Mouse (Mus musculus) C2C12 (cell line): ENCODE measurements around the gene Acacb. TPM values are rescaled to one million over a fixed set of nuclear protein-coding genes. Genes with fewer than 3 reads are reported as not detected.

Source experiments
- H3K27me3 ChIP-seq: one replicate; pipeline ENCODE4 v1.6.1; 2011; ENCODE audit not compliant: control insufficient read depth, insufficient read depth, insufficient read length
- H3K36me3 ChIP-seq: one replicate; pipeline ENCODE4 v1.6.1; 2011; ENCODE audit not compliant: control insufficient read depth, insufficient read depth
- H3K4me3 ChIP-seq: one replicate; pipeline ENCODE4 v1.5.1; 2011; ENCODE audit warnings: mild to moderate bottlenecking, control low read depth; ENCODE audit not compliant: poor library complexity, insufficient read depth, severe bottlenecking
- H3K79me2 ChIP-seq: one replicate; pipeline ENCODE4 v1.6.1; 2011; ENCODE audit not compliant: control insufficient read depth, insufficient read depth
- H3K79me3 ChIP-seq: one replicate; pipeline ENCODE4 v1.6.1; 2011; ENCODE audit warnings: low read depth, control low read depth
- H3ac ChIP-seq: one replicate; pipeline ENCODE3; 2011; ENCODE audit warnings: low read depth; ENCODE audit not compliant: control insufficient read depth, insufficient read length
- CEBPB ChIP-seq: IDR thresholded peaks from one replicate; pipeline ENCODE4 v1.6.1; 2011; ENCODE audit warnings: low read depth, mild to moderate bottlenecking, control low read depth, moderate library complexity
- CTCF ChIP-seq: IDR thresholded peaks from one replicate; pipeline ENCODE4 v1.5.1; 2011; ENCODE audit not compliant: control insufficient read depth, insufficient read depth, insufficient read length
- FOSL1 ChIP-seq: IDR thresholded peaks from one replicate; pipeline ENCODE4 v1.8.0; 2011; ENCODE audit warnings: mild to moderate bottlenecking, low read length; ENCODE audit not compliant: poor library complexity, insufficient read depth, severe bottlenecking
- MAX ChIP-seq: IDR thresholded peaks from one replicate; pipeline ENCODE4 v1.6.1; 2011; ENCODE audit warnings: mild to moderate bottlenecking, control low read depth
- MYOD1 ChIP-seq: IDR thresholded peaks from one replicate; pipeline ENCODE4 v1.6.1; 2011; ENCODE audit warnings: low read depth; ENCODE audit not compliant: control insufficient read depth, insufficient read length
- MYOG ChIP-seq: IDR thresholded peaks from one replicate; pipeline ENCODE4 v1.6.1; 2011; ENCODE audit not compliant: control insufficient read depth, insufficient read length; ENCODE audit errors: extremely low read depth
- USF1 ChIP-seq: IDR thresholded peaks from one replicate; pipeline ENCODE4 v1.6.1; 2011; ENCODE audit warnings: low read depth, mild to moderate bottlenecking, control low read depth, moderate library complexity
- polyA plus RNA-seq: library from polyadenylated mRNA; unstranded; fragments of >200 nt; fragmentation: generic; extraction: Trizol; gene quantifications from one replicate; pipeline ENCODE4 v1.2.1, GENCODE M21; 2012; ENCODE audit warnings: missing spikeins

Gene Acacb
- polyA plus RNA-seq, 1 experiment = 0.26 TPM

DNA sequence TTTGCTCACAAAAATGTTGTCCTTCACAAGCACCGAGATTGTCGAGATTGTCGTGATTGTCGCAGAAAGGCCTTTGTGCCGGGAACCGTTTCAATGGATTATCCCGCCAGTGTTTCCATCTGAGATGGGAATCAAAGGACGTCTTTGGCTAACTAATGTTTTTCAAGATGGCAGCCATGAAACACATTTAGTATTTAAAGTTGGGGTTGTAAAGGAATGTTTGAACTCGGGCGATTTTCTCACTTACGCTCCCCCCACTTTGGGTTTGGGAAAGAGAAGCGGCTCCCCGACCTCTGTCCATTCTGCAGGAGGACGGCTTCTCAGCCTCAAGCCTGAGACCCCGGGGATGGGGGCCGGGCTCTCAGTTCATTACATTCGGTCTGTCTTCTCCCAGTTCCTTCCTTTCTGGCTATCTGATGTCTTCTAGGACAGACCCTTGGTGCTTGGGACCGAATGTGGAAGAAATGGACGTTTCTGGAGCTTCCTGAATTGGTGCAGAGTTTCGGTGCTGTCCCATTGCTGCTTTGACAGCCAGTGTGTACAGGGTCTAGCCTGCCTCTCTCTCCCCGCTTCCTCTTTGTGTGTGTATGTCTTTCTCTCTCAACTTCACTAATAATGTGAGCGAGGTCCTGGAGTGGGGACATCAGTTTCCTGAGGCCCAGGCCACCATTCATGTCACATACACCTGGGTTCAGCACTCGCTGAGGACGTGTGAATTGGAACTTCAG, 153.7 kb downstream of the Acacb start:
- Histone ChIP-seq H3K79me3 (no peaks in the 10 kb centered on the region), H3ac (no peak overlapping the region), H3K36me3 (no peaks in the 10 kb centered on the region), H3K79me2 (no peaks in the 10 kb centered on the region), H3K27me3 (peaks cover 70% of the 10 kb centered on the region), H3K4me3 (no peak overlapping the region)
- no peak for TF ChIP-seq FOSL1
- no peak for TF ChIP-seq MYOD1
- no peak for TF ChIP-seq USF1
- no peak for TF ChIP-seq CTCF
- TF ChIP-seq MAX = no peak
- TF ChIP-seq CEBPB = no peak
- no peak for TF ChIP-seq MYOG

Other genes with a start within 250 kb of the Acacb start
- gene Coro1c, start 237.8 kb upstream of the Acacb start, polyA plus RNA-seq = 156 TPM
- gene Ssh1, start 152.6 kb upstream of the Acacb start, polyA plus RNA-seq = 3.7 TPM
- gene Dao, start 142.8 kb upstream of the Acacb start, polyA plus RNA-seq = not detected
- 11.2 TPM for gene Usp30, start 81.1 kb upstream of the Acacb start, polyA plus RNA-seq
- gene Svop, start 55.0 kb upstream of the Acacb start, polyA plus RNA-seq = 0.04 TPM
- gene Alkbh2, start 18.3 kb upstream of the Acacb start, polyA plus RNA-seq = 5.2 TPM
- 13.7 TPM for gene Ung, start 16.1 kb upstream of the Acacb start, polyA plus RNA-seq
- gene Foxn4, start 127.3 kb downstream of the Acacb start, polyA plus RNA-seq = not detected
- gene Myo1h, start 142.6 kb downstream of the Acacb start, polyA plus RNA-seq = 2.2 TPM
- 243 TPM for gene Kctd10, start 234.0 kb downstream of the Acacb start, polyA plus RNA-seq
- gene Ube3b, start 234.1 kb downstream of the Acacb start, polyA plus RNA-seq = 42.1 TPM